Mouse (Mus musculus) left cerebral cortex, postnatal 14 days (tissue): ENCODE measurements around the gene Phip. TPM values are rescaled to one million over a fixed set of nuclear protein-coding genes. Genes with fewer than 3 reads are reported as not detected.

Experiments
- DNase-seq, 2 experiments: peaks; one replicate each; pipeline ENCODE4 v3.0.0; 2021 to 2022; ENCODE audit warnings: low spot score in 2 of 2, mixed read lengths in 1 of 2
- intact Hi-C: fragments of 180-260 bp; cut with DNase I; formaldehyde crosslinking; loops from one replicate; pipeline ENCODE4 v1.15.1; 2025
- long read RNA-seq, 2 experiments: library from polyadenylated mRNA; stranded (forward); transcript quantifications; one replicate each; pipeline ENCODE4 v2.0.0; 2021
- total RNA-seq, 2 experiments: library from RNA; stranded (reverse); gene quantifications; 2 replicates each; pipeline ENCODE4 v1.2.3; 2021

Gene Phip
- 10 to 100 TPM; 62.1 to 71.9 TPM for total RNA-seq
- long read RNA-seq, experiment 1, full-length matches to known transcripts: 3 of 8 reads
- long read RNA-seq, experiment 1, partial matches to known transcripts: 2 of 8 reads
- long read RNA-seq, experiment 1, other reads (novel, unspliced or antisense): 3 of 8 reads
- long read RNA-seq, experiment 2, partial matches to known transcripts: 2 of 4 reads
- long read RNA-seq, experiment 2, other reads (novel, unspliced or antisense): 1 of 4 reads

GRCm38 (mm10) chr9:82975342-82976215, at the start of gene Phip:
Gene Phip, minus strand, starts transcription at chr9:82975516.
- intact Hi-C loops: loop anchor here (1.0 to 10.0 kb wide), 3 partner anchors 171 to 619 kb away; partner anchors contain the start of gene Hmgn3
- DNase-seq: peak; percentile 94 to 95

- intact Hi-C loops: no loop called here
- DNase-seq: no peak
These were observed 48.4 kb upstream of the Phip start for GRCm38 (mm10) chr9:83023724-83024123.

- intact Hi-C loops: no loop called here
- no peak for DNase-seq
These were observed 39.2 kb upstream of the Phip start for GRCm38 (mm10) chr9:83014516-83014915.

- no peak for DNase-seq
These were observed 33.0 kb upstream of the Phip start for GRCm38 (mm10) chr9:83008306-83008705.

GRCm38 (mm10) chr9:83001342-83001741, 26.0 kb upstream of the Phip start:
- intact Hi-C loops: no loop called here
- DNase-seq: no peak

More at GRCm38 (mm10) chr9:83008306-83008705, 33.0 kb upstream of the Phip start:
- intact Hi-C loops: loop anchor here (5.0 kb wide), 1 partner anchor 59 kb away; no protein-coding TSS in a partner anchor

GRCm38 (mm10) chr9:82997765-82998500, 22.6 kb upstream of the Phip start:
- intact Hi-C loops: no loop called here
- DNase-seq: no peak

- DNase-seq: peak in 1 of 2 experiments; percentile 27
- intact Hi-C loops: loop anchor here (5.0 to 10.0 kb wide), 2 partner anchors 350 to 618 kb away; no protein-coding TSS in a partner anchor
These were observed 1.6 kb upstream of the Phip start for GRCm38 (mm10) chr9:82976936-82977335.

GRCm38 (mm10) chr9:82976219-82976618, 903 bp upstream of the Phip start:
- DNase-seq: no peak
- intact Hi-C loops: loop anchor here (5.0 to 10.0 kb wide), 2 partner anchors 351 to 619 kb away; no protein-coding TSS in a partner anchor

GRCm38 (mm10) chr9:82974962-82975341, 364 bp downstream of the Phip start:
- no peak for DNase-seq

GRCm38 (mm10) chr9:82974187-82974861, 992 bp downstream of the Phip start:
- DNase-seq: peak; percentile 90 to 93
- intact Hi-C loops: loop anchor here (5.0 to 10.0 kb wide), 2 partner anchors 398 to 620 kb away; no protein-coding TSS in a partner anchor

More at GRCm38 (mm10) chr9:82974962-82975341, 364 bp downstream of the Phip start:
- intact Hi-C loops: loop anchor here (1.0 to 10.0 kb wide), 4 partner anchors 171 to 620 kb away; partner anchors contain the start of gene Hmgn3

- no peak for DNase-seq
- intact Hi-C loops: loop anchor here (5.0 to 10.0 kb wide), 2 partner anchors 399 to 621 kb away; no protein-coding TSS in a partner anchor
These were observed 1.9 kb downstream of the Phip start for GRCm38 (mm10) chr9:82973321-82973892.

GRCm38 (mm10) chr9:82971433-82971832, 3.9 kb downstream of the Phip start:
- DNase-seq: no peak
- intact Hi-C loops: loop anchor here (5.0 to 10.0 kb wide), 2 partner anchors 401 to 623 kb away; no protein-coding TSS in a partner anchor

- intact Hi-C loops: no loop called here
- no peak for DNase-seq
These were observed 8.2 kb downstream of the Phip start for GRCm38 (mm10) chr9:82967076-82967621.

GRCm38 (mm10) chr9:82963981-82964380, 11.3 kb downstream of the Phip start:
- intact Hi-C loops: no loop called here
- DNase-seq: no peak

GRCm38 (mm10) chr9:82961352-82961751, 14.0 kb downstream of the Phip start:
- intact Hi-C loops: no loop called here

GRCm38 (mm10) chr9:82955267-82955666, 20.0 kb downstream of the Phip start:
- intact Hi-C loops: no loop called here
- no peak for DNase-seq

More at GRCm38 (mm10) chr9:82961352-82961751, 14.0 kb downstream of the Phip start:
- no peak for DNase-seq

GRCm38 (mm10) chr9:82952330-82952729, 23.0 kb downstream of the Phip start:
- intact Hi-C loops: no loop called here
- DNase-seq: no peak

- no peak for DNase-seq
- intact Hi-C loops: no loop called here
These were observed 23.8 kb downstream of the Phip start for GRCm38 (mm10) chr9:82951435-82952004.
